Mouse (Mus musculus): ENCODE measurements around the gene Arhgap32.
A peak's percentile ranks its signal among the peaks of the same experiment; 100 is the strongest.

Gene Arhgap32

GRCm38 (mm10) chr9:32250486-32250885 lies 134.6 kb downstream of the Arhgap32 start:
- no peak for DNase-seq (ENCODE audit: low read depth, low spot score)

DNA sequence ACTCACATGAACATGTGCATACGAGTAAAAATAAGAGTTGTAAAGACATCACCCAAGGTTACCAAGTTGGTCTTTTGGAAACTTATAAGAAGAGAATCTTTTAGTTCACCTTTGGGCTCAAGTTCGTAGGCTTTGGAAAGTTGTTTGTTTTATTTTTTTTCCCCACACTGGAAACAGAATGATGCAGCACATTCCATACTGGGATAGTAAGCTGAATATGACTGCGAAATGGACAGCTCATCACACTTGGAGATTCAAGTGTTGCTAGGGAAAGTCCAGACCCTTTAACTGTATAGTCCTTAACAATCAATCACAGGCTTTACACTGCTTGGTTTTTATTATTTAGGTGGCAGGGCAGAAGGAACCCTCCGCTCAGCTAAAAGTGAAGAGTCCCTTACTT lies 137.8 kb downstream of the Arhgap32 start:
- no peak for DNase-seq (ENCODE audit: low read depth, low spot score)

DNA sequence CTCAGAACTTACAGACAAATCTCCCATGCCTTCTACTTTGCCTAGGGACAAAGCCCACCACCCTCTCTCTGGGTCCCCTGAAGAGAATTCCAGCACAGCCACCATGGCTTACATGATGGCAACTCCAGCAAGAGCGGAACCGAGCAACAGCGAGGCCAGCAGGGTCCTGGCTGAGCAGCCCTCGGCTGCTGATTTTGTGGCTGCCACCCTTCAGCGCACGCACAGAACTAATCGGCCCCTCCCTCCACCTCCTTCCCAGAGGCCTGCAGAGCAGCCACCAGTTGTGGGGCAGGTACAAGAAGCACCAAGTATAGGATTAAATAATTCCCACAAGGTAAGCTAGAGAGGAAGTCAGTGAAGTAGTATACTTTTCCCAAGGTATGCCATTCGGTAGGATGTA lies 141.4 kb downstream of the Arhgap32 start:
- DNase-seq (ENCODE audit: low read depth, low spot score) = no peak

GRCm38 (mm10) chr9:32257882-32258281 lies 141.9 kb downstream of the Arhgap32 start:
- no peak for DNase-seq (ENCODE audit: low read depth, low spot score)

DNA sequence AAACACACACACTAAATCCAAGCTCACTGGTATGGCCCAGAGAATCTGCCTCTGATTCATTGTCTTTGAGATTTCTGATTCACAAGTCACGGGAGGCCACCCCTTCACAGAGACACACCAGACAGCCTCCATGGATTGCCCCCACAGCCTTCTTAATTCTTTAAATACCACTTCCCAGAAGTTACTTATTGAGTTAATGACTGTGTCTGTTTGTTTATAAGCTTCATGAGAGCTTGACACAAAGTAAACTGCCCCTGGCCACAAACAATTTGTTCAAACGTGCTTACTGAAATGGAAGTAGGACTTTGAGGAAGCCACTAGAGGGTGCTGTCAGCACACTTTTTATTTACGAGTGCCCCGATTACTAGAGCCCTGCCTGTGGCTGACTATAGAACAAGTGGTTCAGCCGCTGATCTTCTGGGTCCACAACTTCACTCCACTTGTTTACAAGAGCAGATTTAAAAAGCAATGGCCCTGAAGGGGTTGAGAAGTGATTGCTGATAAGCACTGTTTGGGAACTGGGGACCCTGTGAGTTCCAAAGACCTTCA lies 156.0 kb downstream of the Arhgap32 start:
- DNase-seq (ENCODE audit: low read depth, low spot score) = peak; percentile 74

GRCm38 (mm10) chr9:32278052-32278451 lies 162.1 kb downstream of the Arhgap32 start:
- DNase-seq (ENCODE audit: low read depth, low spot score) = no peak

DNA sequence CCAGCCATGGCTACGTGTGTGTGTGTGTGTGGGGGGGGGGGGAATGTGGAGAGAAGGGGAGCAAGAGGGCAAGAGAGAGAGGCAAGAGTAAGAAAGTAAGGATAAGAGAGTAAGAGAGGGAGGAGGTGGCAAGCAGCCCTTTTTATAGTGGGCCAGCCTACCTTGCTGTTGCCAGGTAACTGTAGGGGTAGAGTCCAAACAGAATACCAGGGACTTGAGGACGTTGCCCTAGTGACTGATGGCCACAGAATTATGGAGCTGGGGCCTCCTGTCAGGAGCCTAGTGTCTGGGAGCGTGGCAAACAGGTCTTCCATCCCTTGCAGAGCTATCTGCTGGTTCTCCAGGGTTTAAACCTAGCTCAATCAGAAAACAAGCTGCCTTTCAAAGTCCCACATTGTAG lies 163.9 kb downstream of the Arhgap32 start:
- no peak for DNase-seq (ENCODE audit: low read depth, low spot score)

DNA sequence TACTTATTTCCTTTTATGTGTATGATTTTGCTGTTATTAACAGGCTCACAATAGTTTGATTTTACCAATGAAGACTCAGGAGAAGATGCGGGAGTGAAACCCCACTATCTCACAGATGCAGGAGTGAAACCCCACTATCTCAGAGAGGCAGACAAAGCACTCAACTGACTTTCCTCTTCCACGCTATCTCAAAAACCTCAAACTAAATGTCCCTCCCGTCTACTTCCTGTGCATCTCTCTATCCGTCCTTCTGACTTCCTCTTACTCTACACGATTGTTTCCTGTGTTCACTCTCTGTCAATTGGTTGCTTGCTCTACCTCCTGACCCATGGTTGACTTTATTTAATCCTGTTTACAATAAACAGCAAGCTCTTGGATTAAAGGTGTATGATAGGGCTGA lies 164.5 kb downstream of the Arhgap32 start:
- no peak for DNase-seq (ENCODE audit: low read depth, low spot score)

- DNase-seq (ENCODE audit: low read depth, low spot score) = no peak
Measured at GRCm38 (mm10) chr9:32283591-32283990, 167.7 kb downstream of the Arhgap32 start.

GRCm38 (mm10) chr9:32291618-32292017 lies 175.7 kb downstream of the Arhgap32 start:
- no peak for DNase-seq (ENCODE audit: low read depth, low spot score)

DNA sequence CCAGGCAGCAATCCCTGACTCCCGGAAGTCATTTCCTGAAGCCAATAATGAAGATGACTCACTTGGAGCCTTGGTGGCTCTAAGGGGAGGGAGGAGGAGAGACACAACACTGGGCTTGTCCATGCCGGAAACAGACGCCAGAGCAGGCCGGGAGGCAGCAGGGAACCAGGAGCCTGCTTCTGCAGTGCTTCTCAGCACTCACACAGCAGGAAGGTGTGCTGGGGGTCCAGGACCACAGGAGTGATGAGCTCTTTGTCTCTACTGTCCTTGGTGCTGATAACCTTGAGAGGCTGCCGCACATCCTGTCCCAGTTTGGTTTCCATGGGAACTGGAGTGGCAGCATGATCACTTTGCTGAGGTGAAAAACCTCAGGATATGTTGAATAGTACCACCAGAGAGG lies 176.8 kb downstream of the Arhgap32 start:
- DNase-seq (ENCODE audit: low read depth, low spot score) = no peak

GRCm38 (mm10) chr9:32295061-32295800 lies 179.3 kb downstream of the Arhgap32 start:
- no peak for DNase-seq (ENCODE audit: low read depth, low spot score)

- no peak for DNase-seq (ENCODE audit: low read depth, low spot score)
Measured at GRCm38 (mm10) chr9:32302501-32303150, 186.7 kb downstream of the Arhgap32 start.

GRCm38 (mm10) chr9:32311786-32312185 lies 195.8 kb downstream of the Arhgap32 start:
- DNase-seq (ENCODE audit: low read depth, low spot score) = no peak

DNA sequence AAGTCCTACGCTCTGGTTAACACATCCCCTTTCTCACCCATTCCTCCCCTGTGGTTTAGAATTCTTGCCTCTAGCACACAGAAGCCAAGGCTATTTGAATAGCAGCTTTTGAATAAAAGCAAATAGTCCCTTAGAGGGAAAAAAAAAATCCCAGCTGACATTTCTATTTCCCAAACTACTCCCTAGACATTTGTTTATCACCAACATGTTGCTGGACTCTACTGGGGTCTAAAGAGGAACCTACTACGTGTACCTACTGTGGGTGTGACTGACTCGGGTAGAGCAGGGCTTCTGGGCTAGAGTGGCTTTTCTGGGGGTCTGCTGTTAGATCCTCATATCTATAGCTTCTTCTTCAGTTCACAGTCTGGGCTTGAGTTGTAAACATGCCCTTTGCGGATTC lies 196.3 kb downstream of the Arhgap32 start:
- no peak for DNase-seq (ENCODE audit: low read depth, low spot score)

DNA sequence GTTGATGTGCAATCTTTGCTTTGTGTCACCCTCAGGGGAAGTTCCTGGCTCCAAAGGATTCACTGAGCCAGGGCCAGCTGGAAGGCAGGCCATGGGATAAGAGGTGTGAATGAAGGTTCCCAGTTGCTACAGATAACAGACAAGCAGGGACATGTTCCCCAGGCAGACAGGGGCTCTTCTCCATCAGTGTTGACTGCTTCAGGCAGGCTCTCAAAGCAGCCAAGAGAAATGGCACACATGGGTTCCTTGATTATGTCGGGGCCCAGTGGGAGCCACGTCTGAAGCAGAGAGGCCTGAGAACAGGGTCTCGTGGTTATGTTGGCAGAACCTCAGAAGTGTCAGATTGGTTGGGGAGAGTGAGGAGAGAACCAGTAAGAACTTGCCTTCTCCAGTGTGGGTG lies 198.1 kb downstream of the Arhgap32 start:
- no peak for DNase-seq (ENCODE audit: low read depth, low spot score)

DNA sequence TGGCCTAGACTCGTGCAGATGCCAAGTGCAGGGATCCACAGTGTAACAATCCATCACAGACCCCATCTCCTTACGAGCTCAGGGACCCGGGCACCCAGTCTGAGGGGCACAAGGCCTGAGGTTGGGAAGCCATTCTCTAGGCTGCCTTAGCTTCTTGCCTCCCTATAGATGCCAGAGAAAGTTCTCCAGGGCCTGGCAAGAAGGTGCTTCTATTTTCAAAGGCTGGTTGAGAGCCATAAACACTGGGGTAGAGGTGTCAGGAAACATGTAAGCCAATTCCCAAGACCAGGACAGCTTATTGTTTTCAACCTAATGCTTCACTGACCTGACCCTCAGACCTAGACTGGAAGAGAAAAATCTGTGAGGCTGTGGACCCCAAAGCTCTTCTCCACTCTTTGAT lies 200.1 kb downstream of the Arhgap32 start:
- DNase-seq (ENCODE audit: low read depth, low spot score) = no peak

Measured in embryo, embryonic 11.5 days (tissue).